Mouse (Mus musculus): ENCODE measurements around the gene Isl1.

Isl1 gene

DNA sequence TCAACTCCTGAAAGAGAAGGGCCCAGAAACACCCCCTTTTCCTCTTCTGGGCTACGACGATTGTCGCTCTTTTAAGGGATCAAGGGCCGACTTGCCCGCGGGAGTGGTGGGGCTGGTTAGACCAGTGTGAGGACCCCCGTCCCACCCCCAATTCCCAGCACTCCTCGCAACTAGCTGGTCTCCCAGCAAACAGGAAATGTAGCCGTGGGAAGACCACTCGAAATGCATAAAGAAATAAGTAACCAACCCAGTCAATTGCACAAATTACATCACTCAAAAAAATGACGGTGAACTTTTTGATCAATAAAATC is 15.4 kb downstream of the Isl1 start:
- DNase-seq: no peak

DNA sequence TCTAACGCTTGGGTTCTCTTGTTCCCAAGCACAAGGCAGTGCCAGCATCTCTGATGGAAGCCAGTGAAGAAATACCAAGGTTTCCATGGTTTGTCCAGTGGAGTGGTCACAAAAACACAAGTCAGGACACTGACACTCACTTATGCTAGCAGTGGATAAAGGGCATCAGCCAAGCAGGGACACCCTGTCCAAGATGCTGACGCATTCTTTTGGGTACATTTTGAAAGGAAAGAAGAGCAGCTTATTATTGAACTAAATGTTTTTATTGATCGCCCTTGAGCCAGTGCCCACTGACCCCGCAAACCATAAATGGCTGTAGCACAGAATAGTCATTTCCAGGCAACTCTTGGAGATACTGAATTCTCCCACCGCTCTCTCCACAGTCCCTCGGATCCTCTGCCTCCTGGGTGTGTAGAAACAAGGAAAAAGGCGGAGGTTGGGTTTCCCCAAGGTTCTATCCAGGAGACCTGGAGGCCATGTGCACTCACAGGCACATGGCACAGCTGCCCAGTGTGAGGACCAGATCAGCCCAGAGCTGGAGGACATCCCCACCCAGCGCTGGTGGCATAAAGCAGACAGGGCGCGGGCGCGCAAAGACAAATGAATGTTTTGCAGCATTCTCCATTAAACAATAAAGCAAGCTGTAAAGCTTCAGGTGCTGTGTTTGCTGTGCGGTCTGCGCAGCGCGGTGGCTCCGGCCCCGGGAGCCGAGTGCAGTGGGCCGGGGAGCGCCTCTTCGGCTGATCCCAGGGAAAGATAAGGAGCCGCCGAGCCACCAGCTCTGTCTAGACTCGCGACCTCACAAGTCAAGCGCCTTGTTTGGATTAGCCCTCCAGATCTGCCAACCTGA is 16.0 kb downstream of the Isl1 start:
- no peak for DNase-seq

DNA sequence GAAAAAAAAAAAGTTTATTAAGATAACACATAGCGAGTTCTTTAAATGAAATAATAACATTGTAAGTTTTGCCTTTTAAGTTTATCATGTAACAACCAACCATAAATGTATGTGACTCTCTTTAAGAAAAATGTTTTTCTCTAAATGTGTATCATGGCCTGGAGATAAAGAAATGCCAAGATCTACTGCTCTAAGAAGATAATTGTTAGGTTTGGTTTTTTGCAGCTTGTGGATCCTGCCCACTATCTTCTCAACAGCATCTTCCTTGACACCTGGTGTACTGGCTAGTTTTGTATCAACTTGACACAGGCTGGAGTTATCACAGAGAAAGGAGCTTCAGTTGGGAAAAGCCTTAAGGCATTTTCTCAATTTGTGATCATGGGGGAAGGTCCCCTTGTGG is 19.8 kb downstream of the Isl1 start:
- DNase-seq: no peak

DNA sequence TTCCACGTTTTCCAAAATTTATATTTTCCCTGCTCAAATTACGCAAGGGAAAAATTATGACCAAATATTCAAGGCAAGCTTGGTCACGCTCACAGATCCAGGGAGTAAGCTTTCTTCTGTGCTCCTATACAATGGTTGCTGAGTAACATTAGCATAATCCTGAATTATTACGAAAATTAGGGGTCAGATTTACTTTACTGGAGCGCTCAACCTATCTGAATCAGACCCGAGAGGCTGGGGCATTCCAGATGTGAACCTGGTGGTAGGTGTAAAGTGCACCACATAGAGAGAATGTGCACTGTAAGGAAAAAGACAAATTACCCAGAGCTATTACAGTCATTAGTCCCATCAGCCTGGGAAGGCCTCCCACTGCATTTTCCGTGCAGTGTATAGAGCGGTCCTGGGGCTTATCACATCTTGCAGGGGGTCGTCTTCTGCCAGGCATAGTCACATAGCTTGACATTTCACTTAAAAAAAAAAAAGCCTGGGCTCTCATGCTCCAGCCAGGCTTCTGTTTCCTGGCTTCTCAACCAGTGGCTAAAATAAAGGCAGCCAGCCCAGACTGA is 30.2 kb downstream of the Isl1 start:
- DNase-seq: no peak
